Mouse (Mus musculus): ENCODE data around the gene Wwtr1. TPM values are rescaled to one million over a fixed set of nuclear protein-coding genes. Genes with fewer than 3 reads are reported as not detected.

Gene Wwtr1
- polyA plus RNA-seq (2014; fragmentation: Nextera tagmentation; extraction: Ambion mirVana) = 17.4 and 20.1 TPM in 2 replicates

- H3K36me3 ChIP-seq (ENCODE audit: control insufficient read depth, insufficient read depth, low read length) = peaks cover 13% of the 10 kb centered on the region
- WGBS = 0% methylated on average over 29 of the region's 36 CpGs
- H3K4me2 ChIP-seq (ENCODE audit: low read length) = peak within 1 kb of the TSS; percentile 76
- peak; percentile 96 for ATAC-seq (ENCODE audit: insufficient number of reproducible peaks, insufficient read depth, low FRiP score, low read depth)
- no peaks in the 10 kb centered on the region for H3K27me3 ChIP-seq (ENCODE audit: control insufficient read depth, insufficient read depth, low read length)
- H3K9ac ChIP-seq (ENCODE audit: low read length) = peak within 1 kb of the TSS; percentile 86
- peak within 1 kb of the TSS; percentile 97 to 100 for H3K27ac ChIP-seq (replicated peaks in 1 of 2; ENCODE audit: control insufficient read depth in 1 of 2, insufficient read depth in 1 of 2, low read depth in 2 of 2, low read length in 2 of 2)
- H3K4me3 ChIP-seq (ENCODE audit: control insufficient read depth in 1 of 2, insufficient read depth in 1 of 2, low read depth in 1 of 2, low read length in 2 of 2) = peak within 1 kb of the TSS; percentile 81 to 94
- peaks cover 2 to 23% of the 10 kb centered on the region in 2 experiments; a peak in 2 of 4 replicates for H3K4me1 ChIP-seq (ENCODE audit: control insufficient read depth in 2 of 2, insufficient read depth in 2 of 2, low read length in 2 of 2)
- no peaks in the 10 kb centered on the region for H3K9me3 ChIP-seq (ENCODE audit: control insufficient read depth, low read length)
Measured at GRCm38 (mm10) chr3:57575660-57576055, at the start of gene Wwtr1. Gene Wwtr1 (minus strand): TSS chr3:57575910.

DNA sequence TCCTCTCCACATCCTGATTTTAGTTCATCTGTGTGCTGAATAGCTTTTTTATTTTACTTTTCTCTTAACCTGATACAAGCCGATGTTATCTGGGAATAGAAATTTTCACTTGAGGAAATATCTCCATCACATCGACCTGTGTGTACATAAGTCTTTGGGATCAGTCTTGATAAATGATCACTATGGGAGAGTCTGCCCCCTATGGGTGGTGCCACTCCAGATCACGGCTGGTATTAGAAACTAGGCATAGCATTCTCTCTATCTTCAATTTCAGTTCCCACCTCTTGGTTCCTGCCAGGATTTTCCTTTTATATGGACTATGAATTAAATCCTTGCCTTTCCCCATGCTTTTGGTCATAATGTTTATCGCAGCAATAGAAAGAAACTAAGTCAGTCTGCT, 44.0 kb upstream of the Wwtr1 start:
- no peaks in the 10 kb centered on the region for H3K9me3 ChIP-seq (ENCODE audit: control insufficient read depth, low read length)
- H3K4me3 ChIP-seq (ENCODE audit: control insufficient read depth in 1 of 2, insufficient read depth in 1 of 2, low read depth in 1 of 2, low read length in 2 of 2) = no peak overlapping the region
- H3K36me3 ChIP-seq (ENCODE audit: control insufficient read depth, insufficient read depth, low read length) = no peaks in the 10 kb centered on the region
- H3K4me2 ChIP-seq (ENCODE audit: low read length) = no peak overlapping the region
- no peaks in the 10 kb centered on the region for H3K4me1 ChIP-seq (ENCODE audit: control insufficient read depth in 2 of 2, insufficient read depth in 2 of 2, low read length in 2 of 2)
- no peak for ATAC-seq (ENCODE audit: insufficient number of reproducible peaks, insufficient read depth, low FRiP score, low read depth)
- no peaks in the 10 kb centered on the region for H3K27me3 ChIP-seq (ENCODE audit: control insufficient read depth, insufficient read depth, low read length)
- H3K9ac ChIP-seq (ENCODE audit: low read length) = no peak overlapping the region
- 73% methylated on average over 4 of the region's 4 CpGs for WGBS
- H3K27ac ChIP-seq (replicated peaks in 1 of 2; ENCODE audit: control insufficient read depth in 1 of 2, insufficient read depth in 1 of 2, low read depth in 2 of 2, low read length in 2 of 2) = no peak overlapping the region

- ATAC-seq (ENCODE audit: insufficient number of reproducible peaks, insufficient read depth, low FRiP score, low read depth) = no peak
Measured at GRCm38 (mm10) chr3:57615652-57616051, 39.9 kb upstream of the Wwtr1 start.

DNA sequence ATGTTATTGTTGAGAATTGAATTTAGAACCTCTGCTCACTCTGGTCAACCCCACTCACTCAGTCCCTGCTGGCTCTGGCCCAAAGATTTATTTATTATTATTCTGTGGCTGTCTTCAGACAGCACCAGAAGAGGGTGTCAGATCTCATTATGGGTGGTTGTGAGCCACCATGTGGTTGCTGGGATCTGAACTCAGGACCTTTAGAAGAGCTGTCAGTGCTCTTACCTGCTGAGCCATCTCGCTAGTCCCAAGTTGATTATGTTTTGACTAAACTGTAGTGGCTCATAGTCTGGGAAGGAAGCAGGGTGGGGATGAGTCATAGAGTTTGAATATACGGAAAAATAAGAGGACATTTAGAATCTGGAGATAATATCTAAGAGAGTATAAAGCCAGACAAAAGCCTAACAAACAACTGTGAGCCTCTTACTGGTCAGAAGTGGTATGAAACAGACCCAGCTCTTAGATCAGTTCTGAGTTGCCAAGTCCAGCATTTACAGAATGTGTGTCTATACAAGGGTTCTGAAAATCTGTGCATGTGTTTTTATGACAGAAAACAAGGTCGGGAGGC, 36.8 kb upstream of the Wwtr1 start:
- 68% methylated on average over 3 of the region's 3 CpGs for WGBS
- Histone ChIP-seq H3K36me3 (ENCODE audit: control insufficient read depth, insufficient read depth, low read length) (no peaks in the 10 kb centered on the region), H3K27me3 (ENCODE audit: control insufficient read depth, insufficient read depth, low read length) (no peaks in the 10 kb centered on the region), H3K4me1 (ENCODE audit: control insufficient read depth in 2 of 2, insufficient read depth in 2 of 2, low read length in 2 of 2) (peaks cover 0 to 5% of the 10 kb centered on the region in 2 experiments; a peak in 2 of 4 replicates), H3K27ac (replicated peaks in 1 of 2; ENCODE audit: control insufficient read depth in 1 of 2, insufficient read depth in 1 of 2, low read depth in 2 of 2, low read length in 2 of 2) (no peak overlapping the region), H3K4me2 (ENCODE audit: low read length) (no peak overlapping the region), H3K4me3 (ENCODE audit: control insufficient read depth in 1 of 2, insufficient read depth in 1 of 2, low read depth in 1 of 2, low read length in 2 of 2) (no peak overlapping the region), H3K9me3 (ENCODE audit: control insufficient read depth, low read length) (no peaks in the 10 kb centered on the region), H3K9ac (ENCODE audit: low read length) (no peak overlapping the region)
- no peak for ATAC-seq (ENCODE audit: insufficient number of reproducible peaks, insufficient read depth, low FRiP score, low read depth)

More at GRCm38 (mm10) chr3:57615652-57616051, 39.9 kb upstream of the Wwtr1 start:
- H3K4me3 ChIP-seq (ENCODE audit: control insufficient read depth in 1 of 2, insufficient read depth in 1 of 2, low read depth in 1 of 2, low read length in 2 of 2) = no peak overlapping the region
- H3K27me3 ChIP-seq (ENCODE audit: control insufficient read depth, insufficient read depth, low read length) = no peaks in the 10 kb centered on the region
- H3K36me3 ChIP-seq (ENCODE audit: control insufficient read depth, insufficient read depth, low read length) = no peaks in the 10 kb centered on the region
- no peak overlapping the region for H3K27ac ChIP-seq (replicated peaks in 1 of 2; ENCODE audit: control insufficient read depth in 1 of 2, insufficient read depth in 1 of 2, low read depth in 2 of 2, low read length in 2 of 2)
- H3K9ac ChIP-seq (ENCODE audit: low read length) = no peak overlapping the region
- H3K4me1 ChIP-seq (ENCODE audit: control insufficient read depth in 2 of 2, insufficient read depth in 2 of 2, low read length in 2 of 2) = peaks cover 0 to 5% of the 10 kb centered on the region in 2 experiments; a peak in 2 of 4 replicates
- WGBS = 85% methylated on average over 4 of the region's 4 CpGs
- no peak overlapping the region for H3K4me2 ChIP-seq (ENCODE audit: low read length)
- no peaks in the 10 kb centered on the region for H3K9me3 ChIP-seq (ENCODE audit: control insufficient read depth, low read length)

DNA sequence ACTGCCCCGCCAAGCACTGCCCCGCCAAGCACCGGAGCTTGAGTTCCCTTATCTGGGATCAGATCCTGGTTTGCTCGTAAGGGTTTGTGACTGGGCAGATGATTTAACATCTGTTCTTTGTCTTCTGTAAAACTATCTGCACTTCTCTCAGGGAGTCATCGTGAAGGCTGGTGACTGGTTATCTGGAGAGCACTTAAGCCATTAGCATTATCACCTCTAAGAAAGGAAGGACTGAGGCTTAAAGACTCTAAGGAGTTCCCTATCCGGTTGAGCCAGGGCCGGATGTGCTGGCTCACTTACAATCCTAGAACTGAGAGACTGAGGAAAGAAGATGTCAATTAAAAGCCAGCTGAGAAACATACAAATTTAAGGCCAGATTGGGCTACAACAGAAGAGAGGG, 36.1 kb upstream of the Wwtr1 start:
- H3K4me1 ChIP-seq (ENCODE audit: control insufficient read depth in 2 of 2, insufficient read depth in 2 of 2, low read length in 2 of 2) = peaks cover 0 to 5% of the 10 kb centered on the region in 2 experiments; a peak in 2 of 4 replicates
- H3K9ac ChIP-seq (ENCODE audit: low read length) = no peak overlapping the region
- no peak for ATAC-seq (ENCODE audit: insufficient number of reproducible peaks, insufficient read depth, low FRiP score, low read depth)
- no peak overlapping the region for H3K27ac ChIP-seq (replicated peaks in 1 of 2; ENCODE audit: control insufficient read depth in 1 of 2, insufficient read depth in 1 of 2, low read depth in 2 of 2, low read length in 2 of 2)
- no peak overlapping the region for H3K4me3 ChIP-seq (ENCODE audit: control insufficient read depth in 1 of 2, insufficient read depth in 1 of 2, low read depth in 1 of 2, low read length in 2 of 2)
- no peaks in the 10 kb centered on the region for H3K9me3 ChIP-seq (ENCODE audit: control insufficient read depth, low read length)
- 13% methylated on average over 7 of the region's 7 CpGs for WGBS
- H3K36me3 ChIP-seq (ENCODE audit: control insufficient read depth, insufficient read depth, low read length) = no peaks in the 10 kb centered on the region
- no peak overlapping the region for H3K4me2 ChIP-seq (ENCODE audit: low read length)
- no peaks in the 10 kb centered on the region for H3K27me3 ChIP-seq (ENCODE audit: control insufficient read depth, insufficient read depth, low read length)

DNA sequence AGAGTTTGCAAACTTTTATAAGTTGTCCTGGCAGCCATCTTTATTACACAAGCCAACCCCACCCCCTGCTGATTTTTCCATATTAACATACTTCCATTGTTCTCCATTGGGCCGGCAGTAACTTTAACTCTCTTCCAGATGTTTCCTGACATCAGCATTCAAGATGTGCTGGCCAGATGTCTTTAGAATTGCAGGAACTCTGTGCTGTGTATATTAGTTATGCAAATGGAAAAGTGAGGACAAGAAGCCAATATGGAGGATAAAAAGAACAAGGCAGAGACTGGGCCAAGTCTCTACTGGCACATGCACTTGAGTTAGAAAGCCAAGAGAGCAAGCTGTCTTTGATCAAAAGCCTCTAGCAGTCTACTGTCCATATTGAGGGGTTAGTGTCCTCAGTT, 28.9 kb upstream of the Wwtr1 start:
- ATAC-seq (ENCODE audit: insufficient number of reproducible peaks, insufficient read depth, low FRiP score, low read depth) = peak; percentile 35; the same call in 1 of the 2 replicates
- Histone ChIP-seq H3K9ac (ENCODE audit: low read length) (no peak overlapping the region), H3K9me3 (ENCODE audit: control insufficient read depth, low read length) (no peaks in the 10 kb centered on the region), H3K27me3 (ENCODE audit: control insufficient read depth, insufficient read depth, low read length) (no peaks in the 10 kb centered on the region), H3K4me1 (ENCODE audit: control insufficient read depth in 2 of 2, insufficient read depth in 2 of 2, low read length in 2 of 2) (no peaks in the 10 kb centered on the region), H3K36me3 (ENCODE audit: control insufficient read depth, insufficient read depth, low read length) (no peaks in the 10 kb centered on the region), H3K4me3 (ENCODE audit: control insufficient read depth in 1 of 2, insufficient read depth in 1 of 2, low read depth in 1 of 2, low read length in 2 of 2) (no peak overlapping the region), H3K4me2 (ENCODE audit: low read length) (no peak overlapping the region), H3K27ac (replicated peaks in 1 of 2; ENCODE audit: control insufficient read depth in 1 of 2, insufficient read depth in 1 of 2, low read depth in 2 of 2, low read length in 2 of 2) (peak overlapping the region in 1 of 2 experiments; percentile 31; a peak in 1 of 4 replicates)
- WGBS = 51% methylated on average over 1 of the region's 1 CpGs

GRCm38 (mm10) chr3:57603891-57604617, 28.3 kb upstream of the Wwtr1 start:
- Histone ChIP-seq H3K27me3 (ENCODE audit: control insufficient read depth, insufficient read depth, low read length) (no peaks in the 10 kb centered on the region), H3K9me3 (ENCODE audit: control insufficient read depth, low read length) (no peaks in the 10 kb centered on the region), H3K4me3 (ENCODE audit: control insufficient read depth in 1 of 2, insufficient read depth in 1 of 2, low read depth in 1 of 2, low read length in 2 of 2) (no peak overlapping the region), H3K4me1 (ENCODE audit: control insufficient read depth in 2 of 2, insufficient read depth in 2 of 2, low read length in 2 of 2) (no peaks in the 10 kb centered on the region), H3K4me2 (ENCODE audit: low read length) (no peak overlapping the region), H3K36me3 (ENCODE audit: control insufficient read depth, insufficient read depth, low read length) (no peaks in the 10 kb centered on the region), H3K9ac (ENCODE audit: low read length) (no peak overlapping the region), H3K27ac (replicated peaks in 1 of 2; ENCODE audit: control insufficient read depth in 1 of 2, insufficient read depth in 1 of 2, low read depth in 2 of 2, low read length in 2 of 2) (0 out of 4 replicates have a peak overlapping the region, but pooled peaks of 1 of the 2 experiments have one; percentile 37)
- ATAC-seq (ENCODE audit: insufficient number of reproducible peaks, insufficient read depth, low FRiP score, low read depth) = no peak
- 62% methylated on average over 5 of the region's 5 CpGs for WGBS
